ENCODE assay signal across 7 mouse cellular contexts in genomic region chr11:31871135-31871541, GRCm38 (mm10). TPM values are rescaled to one million over a fixed set of nuclear protein-coding genes. Genes with fewer than 3 reads are reported as not detected.
DNase-seq lines count a peak whose midpoint lies in the region; ATAC-seq and TF ChIP-seq lines count a peak whose summit lies in the region.

No protein-coding gene starts in this region.

- H3K36me3 ChIP-seq in hindbrain, embryonic 15.5 days, result no peaks in the 10 kb centered on the region

- H3K9me3 ChIP-seq in hindbrain, embryonic 15.5 days, result no peaks in the 10 kb centered on the region

- peak overlapping the region; percentile 95 for H3K4me2 ChIP-seq in hindbrain, embryonic 15.5 days

- no peaks in the 10 kb centered on the region for H3K27me3 ChIP-seq in hindbrain, embryonic 15.5 days

- H3K4me1 ChIP-seq in hindbrain, embryonic 15.5 days (replicated peaks), result peaks cover 29% of the 10 kb centered on the region

- peak; percentile 77 to 80 for DNase-seq in cerebellum, postnatal 10 days
- DNase-seq in gastrocnemius, adult 2 months, result peak; percentile 75
- DNase-seq in left cerebral cortex, postnatal 14 days (ENCODE audit: low spot score in 2 of 2), result peak; percentile 35 to 46
- peak; percentile 66 to 75 for DNase-seq in spleen, postnatal 10 days (ENCODE audit: low spot score in 2 of 2)

- H3K4me3 ChIP-seq in gastrocnemius, adult 2 months, result peak overlapping the region; percentile 95
- peak overlapping the region; percentile 88 for H3K4me3 ChIP-seq in hindbrain, embryonic 15.5 days

- peak overlapping the region; percentile 91 for H3K9ac ChIP-seq in hindbrain, embryonic 15.5 days

- intact Hi-C loops in gastrocnemius, adult 2 months (cut with DNase I), result loop anchor here (2.0 to 5.0 kb wide), 3 partner anchors 32 to 194 kb away; no protein-coding TSS in a partner anchor
- intact Hi-C loops in left cerebral cortex, postnatal 14 days (cut with DNase I), result loop anchor here (5.0 to 10.0 kb wide), 3 partner anchors 64 to 194 kb away; no protein-coding TSS in a partner anchor

- no peak for TF ChIP-seq CTCF in gastrocnemius, adult 2 months (IDR thresholded peaks at IDR 0.05)

- H3K27ac ChIP-seq in gastrocnemius, adult 2 months, result peak overlapping the region; percentile 98
- peak overlapping the region; percentile 88 for H3K27ac ChIP-seq in hindbrain, embryonic 15.5 days (replicated peaks)

- peak; percentile 9 for ATAC-seq in activated CD4-positive, CD25-positive, alpha-beta regulatory T cell, adult 4 months
- ATAC-seq in hindbrain, embryonic 15.5 days (ENCODE audit: low FRiP score, low read depth), result no peak; the same call in 1 of the 2 replicates
- peak; percentile 5; the same call in 1 of the 2 replicates for ATAC-seq in megakaryocyte progenitor cell, adult 5-6 weeks (replicated peaks; ENCODE audit: poor library complexity)

- WGBS in hindbrain, embryonic 15.5 days, result 2% methylated on average over 16 of the region's 21 CpGs

RNA-seq across cellular contexts. Expression of gene Cpeb4, which starts 0.9 kb away (rescaled TPM):
- 1 to 10 TPM; 6.7 to 8.7 TPM for polyA plus RNA-seq in activated CD4-positive, CD25-positive, alpha-beta regulatory T cell, adult 4 months (2017; shearing (Covaris generic))
- total RNA-seq in gastrocnemius, adult 2 months (2021), result 100 to 1,000 TPM in 1 of 2 experiments, 10 to 100 TPM in 1; 95.0 to 120 TPM
- 15.4 and 17.8 TPM in 2 replicates for polyA plus RNA-seq in hindbrain, embryonic 15.5 days (2015; fragmentation: Nextera tagmentation; extraction: Ambion mirVana)
- total RNA-seq in left cerebral cortex, postnatal 14 days (2021), result 100 to 1,000 TPM; 146 to 152 TPM
- total RNA-seq in megakaryocyte progenitor cell, adult 5-6 weeks (2015), result 9.4 and 15.3 TPM in 2 replicates
- total RNA-seq in megakaryocyte progenitor cell, adult 5-6 weeks (2017), result 7.7 and 8.3 TPM in 2 replicates

Comparison
In these comparisons a context has a peak if more than half of its experiments do, and no peak if none do; other contexts are left out.
1. RNA of gene Cpeb4, which starts 0.9 kb away (total RNA-seq): 146 to 152 TPM in left cerebral cortex, postnatal 14 days and 95.0 to 120 TPM in gastrocnemius, adult 2 months; 7.7 to 15.3 TPM in megakaryocyte progenitor cell, adult 5-6 weeks; every median in the first group is over 4 times any median in the second.
2. Peak in every context shown above with its lines, with median percentiles within 50 percentile points of each other: DNase-seq.